Mouse (Mus musculus) liver, adult 2 months (tissue): ENCODE measurements around the gene Gm9999. TPM values are rescaled to one million over a fixed set of nuclear protein-coding genes. Genes with fewer than 3 reads are reported as not detected.

ENCODE experiments used
- DNase-seq: peaks from one replicate; pipeline ENCODE4 v3.0.0-alpha.2; 2011; ENCODE audit warnings: low read depth, low spot score; ENCODE audit errors: extremely low read depth
- H3K27ac ChIP-seq: fragments of 200-500 bp; replicated peaks from 2 replicates; pipeline ENCODE4 v1.5.1; 2012; ENCODE audit warnings: low read depth, mild to moderate bottlenecking, control low read depth, inconsistent platforms, low read length; ENCODE audit not compliant: insufficient read depth
- H3K27me3 ChIP-seq: fragments of 200-500 bp; 2 replicates; pipeline ENCODE4 v1.6.1; 2012; ENCODE audit warnings: mild to moderate bottlenecking, moderate library complexity, low read length, inconsistent platforms; ENCODE audit not compliant: control insufficient read depth, insufficient read depth
- H3K36me3 ChIP-seq: fragments of 200-500 bp; 2 replicates; pipeline ENCODE4 v1.6.1; 2012; ENCODE audit warnings: low read length, inconsistent platforms; ENCODE audit not compliant: control insufficient read depth, insufficient read depth
- H3K4me1 ChIP-seq: fragments of 200-500 bp; 2 replicates; pipeline ENCODE4 v1.6.1; 2011; ENCODE audit warnings: low read length; ENCODE audit not compliant: control insufficient read depth, insufficient read depth
- H3K4me3 ChIP-seq: fragments of 200-500 bp; 2 replicates; pipeline ENCODE4 v1.5.1; 2011; ENCODE audit warnings: low read depth, mild to moderate bottlenecking, control low read depth, low read length, moderate library complexity; ENCODE audit not compliant: insufficient read depth
- H3K79me2 ChIP-seq: fragments of 200-500 bp; 2 replicates; pipeline ENCODE4 v1.6.1; 2012; ENCODE audit warnings: inconsistent platforms, mild to moderate bottlenecking, low read length, moderate library complexity; ENCODE audit not compliant: control insufficient read depth, insufficient read depth
- H3K9ac ChIP-seq: fragments of 200-500 bp; 2 replicates; pipeline ENCODE4 v1.6.1; 2012; ENCODE audit warnings: low read depth, mild to moderate bottlenecking, control low read depth, inconsistent platforms, low read length
- CTCF ChIP-seq: fragments of 200-500 bp; IDR thresholded peaks from 2 replicates; pipeline ENCODE4 v1.5.1; 2011; ENCODE audit warnings: low read depth, low read length, control low read depth
- POLR2A ChIP-seq: fragments of 200-500 bp; IDR thresholded peaks from 2 replicates; pipeline ENCODE4 v1.6.1; 2011; ENCODE audit warnings: low read length, control low read depth; ENCODE audit not compliant: insufficient read depth; ENCODE audit errors: extremely low read depth
- WGBS: fragments of 180-500 bp; shearing (Covaris S2); methylation state at CpG from one replicate; pipeline ENCODE4 v1.1.7; 2018; 5-methylcytosine and 5-hydroxymethylcytosine counted together
- polyA plus RNA-seq: library from polyadenylated mRNA; depleted of rRNA; stranded (reverse); fragments of >200 nt; gene quantifications from 2 replicates; pipeline ENCODE4 v1.2.3, GENCODE M21; 2012; rRNA removed
- total RNA-seq: library from RNA; depleted of rRNA; stranded (reverse); fragments of >200 nt; gene quantifications from 2 replicates; pipeline ENCODE4 v1.2.3, GENCODE M21; 2014; rRNA removed

The Gm9999 gene
- total RNA-seq: not detected in 2 replicates
- polyA plus RNA-seq: not detected in 2 replicates

- Histone ChIP-seq H3K4me1 (no peaks in the 10 kb centered on the region), H3K27ac (no peak within 1 kb of the TSS), H3K36me3 (no peaks in the 10 kb centered on the region), H3K9ac (no peak within 1 kb of the TSS), H3K79me2 (no peaks in the 10 kb centered on the region), H3K4me3 (no peak within 1 kb of the TSS), H3K27me3 (no peaks in the 10 kb centered on the region)
- DNase-seq: no peak
- WGBS: 94% methylated on average over 3 of the region's 3 CpGs
- TF ChIP-seq CTCF (no peak), POLR2A (no peak)
These were observed at the start of gene Gm9999 for GRCm38 (mm10) chr7:46983280-46983679. Gene Gm9999 (plus strand): TSS chr7:46983580.

DNA sequence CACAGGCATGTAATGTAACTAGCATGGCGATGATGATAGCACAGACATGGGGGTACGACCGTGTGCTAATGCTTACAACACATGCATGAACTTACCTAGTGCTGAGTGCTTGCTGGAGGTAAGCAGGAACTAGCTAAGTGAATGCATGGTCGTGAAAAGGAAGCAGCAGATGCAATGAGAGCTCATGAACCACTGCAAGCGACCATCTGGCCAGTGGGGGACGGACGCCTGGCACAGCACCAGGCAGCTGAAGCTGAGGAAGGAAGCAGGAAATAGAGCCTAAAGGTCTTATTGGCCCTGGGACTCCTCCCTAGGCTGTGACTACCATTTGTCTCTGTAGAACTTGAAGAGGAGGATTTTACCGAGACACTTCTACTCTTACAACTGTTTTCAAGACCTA, 48.6 kb upstream of the Gm9999 start:
- DNase-seq: no peak
- no peaks in the 10 kb centered on the region for H3K79me2 ChIP-seq
- H3K27ac ChIP-seq: no peak overlapping the region
- 82% methylated on average over 8 of the region's 8 CpGs for WGBS
- no peaks in the 10 kb centered on the region for H3K27me3 ChIP-seq
- no peaks in the 10 kb centered on the region; the same call in 1 of the 2 replicates for H3K4me1 ChIP-seq
- H3K4me3 ChIP-seq: no peak overlapping the region
- TF ChIP-seq POLR2A (no peak), CTCF (no peak)
- peaks cover 10% of the 10 kb centered on the region for H3K36me3 ChIP-seq
- no peak overlapping the region for H3K9ac ChIP-seq

GRCm38 (mm10) chr7:46935847-46936246, 47.5 kb upstream of the Gm9999 start:
- Histone ChIP-seq H3K36me3 (peaks cover 17% of the 10 kb centered on the region), H3K9ac (no peak overlapping the region), H3K79me2 (no peaks in the 10 kb centered on the region), H3K27ac (no peak overlapping the region), H3K4me3 (no peak overlapping the region), H3K4me1 (no peaks in the 10 kb centered on the region; the same call in 1 of the 2 replicates), H3K27me3 (no peaks in the 10 kb centered on the region)
- peak; percentile 69 for DNase-seq
- WGBS: 12% methylated on average over 4 of the region's 4 CpGs
- TF ChIP-seq CTCF (peak; percentile 54; the same call in 1 of the 2 replicates), POLR2A (no peak)

GRCm38 (mm10) chr7:46957831-46958691, 25.3 kb upstream of the Gm9999 start, which contains the start of gene Uevld:
Gene Uevld (minus strand): TSS chr7:46958527.
- Histone ChIP-seq H3K27ac (no peak within 1 kb of the TSS; the same call in 1 of the 2 replicates), H3K4me3 (peak within 1 kb of the TSS; percentile 83), H3K36me3 (peaks cover 11% of the 10 kb centered on the region), H3K79me2 (no peaks in the 10 kb centered on the region), H3K27me3 (no peaks in the 10 kb centered on the region), H3K4me1 (peaks cover 7% of the 10 kb centered on the region), H3K9ac (peak within 1 kb of the TSS; percentile 75)
- TF ChIP-seq CTCF: no peak
- no peak for TF ChIP-seq POLR2A
- WGBS: under 1% methylated on average over 51 of the region's 51 CpGs
- peak; percentile 83 for DNase-seq

DNA sequence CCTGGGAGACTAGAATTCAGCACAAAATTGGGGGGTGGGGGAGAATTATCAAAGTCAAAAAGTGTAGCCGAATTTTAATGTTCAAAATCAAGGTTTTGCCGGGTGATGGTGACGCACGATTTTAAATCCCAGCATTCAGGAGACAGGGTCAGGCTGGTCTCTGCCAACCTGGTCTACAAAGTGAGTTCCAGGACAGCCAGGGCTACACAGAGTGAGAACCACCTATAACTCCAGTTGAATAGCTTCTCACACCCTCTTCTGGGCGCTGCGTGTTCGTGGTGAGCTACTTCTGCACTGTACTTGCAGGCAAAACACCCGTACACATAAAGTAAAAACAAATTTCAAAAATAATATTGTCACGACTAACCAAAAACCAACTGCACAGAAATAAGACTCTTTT, 24.5 kb upstream of the Gm9999 start:
- Histone ChIP-seq H3K27me3 (no peaks in the 10 kb centered on the region), H3K4me3 (0 out of 2 replicates have a peak overlapping the region, but pooled peaks have one; percentile 43), H3K27ac (no peak overlapping the region), H3K4me1 (peaks cover 7% of the 10 kb centered on the region), H3K9ac (no peak overlapping the region), H3K36me3 (peaks cover 7% of the 10 kb centered on the region), H3K79me2 (no peaks in the 10 kb centered on the region)
- DNase-seq: no peak
- WGBS: 25% methylated on average over 9 of the region's 9 CpGs
- no peak for TF ChIP-seq CTCF
- no peak for TF ChIP-seq POLR2A

GRCm38 (mm10) chr7:46960991-46961390, 22.4 kb upstream of the Gm9999 start:
- H3K27me3 ChIP-seq: no peaks in the 10 kb centered on the region
- 37% methylated on average over 3 of the region's 3 CpGs for WGBS
- no peaks in the 10 kb centered on the region for H3K79me2 ChIP-seq
- peaks cover 7% of the 10 kb centered on the region for H3K4me1 ChIP-seq
- TF ChIP-seq POLR2A (no peak), CTCF (no peak)
- H3K4me3 ChIP-seq: no peak overlapping the region
- no peak for DNase-seq
- H3K9ac ChIP-seq: no peak overlapping the region
- no peak overlapping the region for H3K27ac ChIP-seq
- H3K36me3 ChIP-seq: no peaks in the 10 kb centered on the region
